In genomic region chr19:46988231-46989087, GRCm38 (mm10) we compare ENCODE assay signal across 8 mouse cellular contexts. TPM values are rescaled to one million over a fixed set of nuclear protein-coding genes. Genes with fewer than 3 reads are reported as not detected.
DNase-seq lines count a peak whose midpoint lies in the region; ATAC-seq and TF ChIP-seq lines count a peak whose summit lies in the region.

No protein-coding gene starts in this region.

- 0 out of 2 replicates have a peak overlapping the region, but pooled peaks have one; percentile 7 for H3K9ac ChIP-seq in neural tube, embryonic 15.5 days (replicated peaks)
- H3K9ac ChIP-seq in intestine, embryonic 14.5 days (ENCODE audit: low read length), result no peak overlapping the region

- H3K27ac ChIP-seq in neural tube, embryonic 15.5 days (replicated peaks), result no peak overlapping the region
- H3K27ac ChIP-seq in intestine, embryonic 14.5 days (ENCODE audit: low read depth), result peak overlapping the region; percentile 1; the same call in 1 of the 2 replicates

- peaks cover 18% of the 10 kb centered on the region; the same call in 1 of the 2 replicates for H3K4me1 ChIP-seq in neural tube, embryonic 15.5 days
- H3K4me1 ChIP-seq in intestine, embryonic 14.5 days (replicated peaks; ENCODE audit: control insufficient read depth, insufficient read depth, low read length), result peaks cover 3% of the 10 kb centered on the region; the same call in 1 of the 2 replicates
- no peaks in the 10 kb centered on the region for H3K4me1 ChIP-seq in lung, adult 2 months (ENCODE audit: control insufficient read depth, insufficient read depth, low read length)

- no peak for TF ChIP-seq POLR2A in lung, adult 2 months (IDR thresholded peaks at IDR 0.05; ENCODE audit: borderline replicate concordance, extremely low read depth, low read depth, low read length)

- H3K27me3 ChIP-seq in neural tube, embryonic 15.5 days (replicated peaks), result no peaks in the 10 kb centered on the region
- no peaks in the 10 kb centered on the region for H3K27me3 ChIP-seq in intestine, embryonic 14.5 days (replicated peaks; ENCODE audit: control insufficient read depth, insufficient read depth, low read length)

- no peaks in the 10 kb centered on the region for H3K36me3 ChIP-seq in neural tube, embryonic 15.5 days
- no peaks in the 10 kb centered on the region for H3K36me3 ChIP-seq in intestine, embryonic 14.5 days (ENCODE audit: control insufficient read depth, insufficient read depth, low read length)

- 49% methylated on average over 16 of the region's 16 CpGs for WGBS in neural tube, embryonic 15.5 days
- 56% methylated on average over 16 of the region's 16 CpGs for WGBS in intestine, embryonic 14.5 days
- WGBS in lung, adult 2 months, result 51% methylated on average over 16 of the region's 16 CpGs

- no peak overlapping the region for H3K4me2 ChIP-seq in neural tube, embryonic 15.5 days
- H3K4me2 ChIP-seq in intestine, embryonic 14.5 days (ENCODE audit: low read length), result no peak overlapping the region

- no peak for DNase-seq in neural tube, embryonic 10.5 days (ENCODE audit: extremely low spot score, low spot score)
- DNase-seq in intestine, embryonic 14.5 days (ENCODE audit: low spot score), result no peak
- peak; percentile 52 for DNase-seq in lung, adult 2 months
- peak; percentile 60 for DNase-seq in thymus, postnatal 0 days (ENCODE audit: low spot score)
- DNase-seq in cerebellum, adult 11-12 months, result no peak
- DNase-seq in adrenal gland, adult (ENCODE audit: inconsistent age in 2 of 2, low spot score in 1 of 2), result no peak
- DNase-seq in gastrocnemius, postnatal 10 days, result no peak

- H3K4me3 ChIP-seq in neural tube, embryonic 15.5 days (replicated peaks), result no peak overlapping the region
- H3K4me3 ChIP-seq in intestine, embryonic 14.5 days (ENCODE audit: low read depth, low read length), result no peak overlapping the region
- H3K4me3 ChIP-seq in lung, adult 2 months (replicated peaks; ENCODE audit: extremely low read depth, low read depth, low read length), result no peak overlapping the region

- no peak for ATAC-seq in neural tube, embryonic 15.5 days (ENCODE audit: low FRiP score)
- ATAC-seq in intestine, embryonic 14.5 days (replicated peaks; ENCODE audit: low FRiP score, low TSS enrichment, low read depth), result peak; percentile 70; the same call in 1 of the 2 replicates

- no peak for TF ChIP-seq CTCF in lung, adult 2 months (IDR thresholded peaks at IDR 0.05; ENCODE audit: insufficient read depth, low read length)

- H3K9me3 ChIP-seq in neural tube, embryonic 15.5 days (replicated peaks), result no peaks in the 10 kb centered on the region
- H3K9me3 ChIP-seq in intestine, embryonic 14.5 days (ENCODE audit: control insufficient read depth, low read length), result no peaks in the 10 kb centered on the region

RNA-seq across cellular contexts. Expression of gene Ina, which starts 26.0 kb away (rescaled TPM):
- 385 and 491 TPM in 2 replicates for polyA plus RNA-seq in neural tube, embryonic 15.5 days (2015; fragmentation: Nextera tagmentation; extraction: Ambion mirVana)
- 18.3 and 19.2 TPM in 2 replicates for polyA plus RNA-seq in intestine, embryonic 14.5 days (2014; fragmentation: Nextera tagmentation; extraction: Ambion mirVana)
- 0.04 TPM in 1 of 2 replicates, not detected in the other for polyA plus RNA-seq in lung, adult 2 months (2012; rRNA removed)
- 0.37 and 0.39 TPM in 2 replicates for polyA plus RNA-seq in thymus, postnatal 0 days (2015; fragmentation: Nextera tagmentation; extraction: Ambion mirVana)
- total RNA-seq in gastrocnemius, postnatal 10 days (2021), result under 1 TPM; 0.38 to 0.40 TPM

RNA-seq across cellular contexts. Expression of gene Nt5c2, which starts 26.5 kb away (rescaled TPM):
- polyA plus RNA-seq in neural tube, embryonic 15.5 days (2015; fragmentation: Nextera tagmentation; extraction: Ambion mirVana), result 72.1 and 78.5 TPM in 2 replicates
- polyA plus RNA-seq in intestine, embryonic 14.5 days (2014; fragmentation: Nextera tagmentation; extraction: Ambion mirVana), result 55.1 and 64.1 TPM in 2 replicates
- 11.1 and 17.5 TPM in 2 replicates for polyA plus RNA-seq in lung, adult 2 months (2012; rRNA removed)
- 104 and 120 TPM in 2 replicates for polyA plus RNA-seq in thymus, postnatal 0 days (2015; fragmentation: Nextera tagmentation; extraction: Ambion mirVana)
- 10 to 100 TPM; 33.4 to 34.7 TPM for total RNA-seq in gastrocnemius, postnatal 10 days (2021)

Comparison
In these comparisons a context has a peak if more than half of its experiments do, and no peak if none do; other contexts are left out.
1. DNase-seq: peak in lung, adult 2 months (single experiment) and thymus, postnatal 0 days (single experiment); none in neural tube, embryonic 10.5 days (single experiment), intestine, embryonic 14.5 days (single experiment), cerebellum, adult 11-12 months (single experiment), adrenal gland, adult (0 of 2) and gastrocnemius, postnatal 10 days (single experiment).
2. RNA of gene Ina, which starts 26.0 kb away (polyA plus RNA-seq): 385 to 491 TPM in neural tube, embryonic 15.5 days; 18.3 to 19.2 TPM in intestine, embryonic 14.5 days, 0.37 to 0.39 TPM in thymus, postnatal 0 days and 0.04 TPM in lung, adult 2 months; every median in the first group is over 10 times any median in the second.